Comparison of ENCODE assay signal across 16 mouse cellular contexts in genomic region chr1:177456772-177457171, GRCm38 (mm10). TPM values are rescaled to one million over a fixed set of nuclear protein-coding genes. Genes with fewer than 3 reads are reported as not detected.
DNase-seq lines count a peak whose midpoint lies in the region; ATAC-seq lines count a peak whose summit lies in the region.
"Had no signal": no experiment of that assay in that cellular context is flagged by ENCODE, and none has a peak within 500 bp of the region (broad histone marks: within the 10 kb centered on the region; RNA-seq: fewer than 3 reads in every experiment).

No protein-coding gene starts in this region.

- WGBS in hindbrain, embryonic 15.5 days: 29% methylated on average over 4 of the region's 4 CpGs
- WGBS in hindbrain, embryonic 13.5 days: 41% methylated on average over 4 of the region's 4 CpGs

- H3K36me3 ChIP-seq in hindbrain, embryonic 15.5 days: no peaks in the 10 kb centered on the region
- no peaks in the 10 kb centered on the region for H3K36me3 ChIP-seq in hindbrain, embryonic 13.5 days
- H3K36me3 ChIP-seq: embryonic facial prominence, embryonic 10.5 days; kidney, embryonic 15.5 days; lung, embryonic 15.5 days; midbrain, embryonic 15.5 days; neural tube, embryonic 13.5 days had no signal

- peaks cover 13% of the 10 kb centered on the region for H3K4me1 ChIP-seq in hindbrain, embryonic 15.5 days (replicated peaks)
- H3K4me1 ChIP-seq in hindbrain, embryonic 13.5 days (replicated peaks): peaks cover 18% of the 10 kb centered on the region

- no peak overlapping the region for H3K27ac ChIP-seq in hindbrain, embryonic 15.5 days (replicated peaks)
- H3K27ac ChIP-seq in hindbrain, embryonic 13.5 days: no peak overlapping the region
- H3K27ac ChIP-seq: embryonic facial prominence, embryonic 10.5 days; kidney, embryonic 15.5 days; lung, embryonic 15.5 days; midbrain, embryonic 15.5 days; neural tube, embryonic 13.5 days had no signal

- H3K4me2 ChIP-seq in hindbrain, embryonic 15.5 days: no peak overlapping the region
- no peak overlapping the region for H3K4me2 ChIP-seq in hindbrain, embryonic 13.5 days
- H3K4me2 ChIP-seq: kidney, embryonic 15.5 days; lung, embryonic 15.5 days; midbrain, embryonic 15.5 days; neural tube, embryonic 13.5 days had no signal

- ATAC-seq in hindbrain, embryonic 15.5 days (ENCODE audit: low FRiP score, low read depth): peak; percentile 52; the same call in 1 of the 2 replicates
- no peak for ATAC-seq in hindbrain, embryonic 13.5 days (ENCODE audit: low FRiP score)
- peak; percentile 64 for ATAC-seq in activated CD4-positive, CD25-positive, alpha-beta regulatory T cell, adult 4 months
- ATAC-seq in inflammation-experienced regulatory T-cells, adult 6 months: peak; percentile 61
- ATAC-seq: midbrain, embryonic 15.5 days had no signal

- H3K9ac ChIP-seq in hindbrain, embryonic 15.5 days: no peak overlapping the region
- no peak overlapping the region for H3K9ac ChIP-seq in hindbrain, embryonic 13.5 days
- H3K9ac ChIP-seq: kidney, embryonic 15.5 days; lung, embryonic 15.5 days; midbrain, embryonic 15.5 days; neural tube, embryonic 13.5 days had no signal

- no peaks in the 10 kb centered on the region for H3K9me3 ChIP-seq in hindbrain, embryonic 15.5 days
- H3K9me3 ChIP-seq in hindbrain, embryonic 13.5 days: no peaks in the 10 kb centered on the region
- H3K9me3 ChIP-seq: embryonic facial prominence, embryonic 10.5 days; kidney, embryonic 15.5 days; lung, embryonic 15.5 days; midbrain, embryonic 15.5 days; neural tube, embryonic 13.5 days had no signal

- no peaks in the 10 kb centered on the region for H3K27me3 ChIP-seq in hindbrain, embryonic 15.5 days
- no peaks in the 10 kb centered on the region for H3K27me3 ChIP-seq in hindbrain, embryonic 13.5 days
- H3K27me3 ChIP-seq: kidney, embryonic 15.5 days; lung, embryonic 15.5 days; midbrain, embryonic 15.5 days had no signal

- no peak overlapping the region for H3K4me3 ChIP-seq in hindbrain, embryonic 15.5 days
- no peak overlapping the region for H3K4me3 ChIP-seq in hindbrain, embryonic 13.5 days
- H3K4me3 ChIP-seq: embryonic facial prominence, embryonic 10.5 days; kidney, embryonic 15.5 days; lung, embryonic 15.5 days; midbrain, embryonic 15.5 days; neural tube, embryonic 13.5 days had no signal

- peak; percentile 71 for DNase-seq in cerebellum, adult 9-11 months
- no peak for DNase-seq in embryo, embryonic 10 days (ENCODE audit: low spot score)
- no peak for DNase-seq in left cerebral cortex, adult 8-10 months (ENCODE audit: low spot score in 2 of 2)
- DNase-seq: adrenal gland, postnatal 36 days; layer of hippocampus, postnatal 36 days; liver; right cerebral cortex, postnatal 14 days had no signal

RNA-seq across cellular contexts. Expression of gene Zbtb18, which starts 14.6 kb away (rescaled TPM):
- 11.8 and 16.3 TPM in 2 replicates for polyA plus RNA-seq in hindbrain, embryonic 15.5 days (2015; fragmentation: Nextera tagmentation; extraction: Ambion mirVana)
- 11.5 and 14.2 TPM in 2 replicates for polyA plus RNA-seq in hindbrain, embryonic 13.5 days (2015; fragmentation: Nextera tagmentation; extraction: Ambion mirVana)
- 1 to 10 TPM; 2.2 to 3.8 TPM for polyA plus RNA-seq in activated CD4-positive, CD25-positive, alpha-beta regulatory T cell, adult 4 months (2017; shearing (Covaris generic))
- polyA plus RNA-seq in inflammation-experienced regulatory T-cells, adult 6 months (2017; shearing (Covaris generic)): 1 to 10 TPM in 2 of 3 experiments, under 1 TPM in 1; 0.63 to 3.9 (median 2.1) TPM
- total RNA-seq in left cerebral cortex, adult 8-10 months (2022): 100 to 1,000 TPM; 279 to 374 (median 318) TPM
